Mouse (Mus musculus): ENCODE data around the gene Lst1. TPM values are rescaled to one million over a fixed set of nuclear protein-coding genes. Genes with fewer than 3 reads are reported as not detected.

Gene Lst1
- polyA plus RNA-seq, 1 experiment from 2014 or later, result 3.8 TPM

- Histone ChIP-seq H3K36me3 (ENCODE audit: control insufficient read depth, insufficient read depth, low read length) (peaks cover 5% of the 10 kb centered on the region; the same call in 1 of the 2 replicates), H3K9me3 (ENCODE audit: control insufficient read depth, low read length) (no peaks in the 10 kb centered on the region), H3K4me2 (ENCODE audit: low read depth, low read length, severe bottlenecking) (no peak overlapping the region), H3K9ac (ENCODE audit: low read length) (no peak overlapping the region), H3K27ac (ENCODE audit: low read depth, low read length) (no peak overlapping the region), H3K27me3 (ENCODE audit: control insufficient read depth, insufficient read depth, low read length) (no peaks in the 10 kb centered on the region), H3K4me1 (replicated peaks; ENCODE audit: control insufficient read depth, insufficient read depth, low read length) (no peaks in the 10 kb centered on the region), H3K4me3 (ENCODE audit: low read depth, low read length) (no peak overlapping the region)
- no peak for DNase-seq (ENCODE audit: low spot score)
- ATAC-seq (replicated peaks; ENCODE audit: low FRiP score), result no peak
- 94% methylated on average over 6 of the region's 6 CpGs for WGBS
These were observed 31.4 kb upstream of the Lst1 start for GRCm38 (mm10) chr17:35219601-35220041.

GRCm38 (mm10) chr17:35218516-35219193 is 30.4 kb upstream of the Lst1 start:
- WGBS, result 86% methylated on average over 18 of the region's 18 CpGs
- Histone ChIP-seq H3K27ac (ENCODE audit: low read depth, low read length) (no peak overlapping the region), H3K27me3 (ENCODE audit: control insufficient read depth, insufficient read depth, low read length) (no peaks in the 10 kb centered on the region), H3K9me3 (ENCODE audit: control insufficient read depth, low read length) (no peaks in the 10 kb centered on the region), H3K36me3 (ENCODE audit: control insufficient read depth, insufficient read depth, low read length) (peaks cover 5% of the 10 kb centered on the region; the same call in 1 of the 2 replicates), H3K4me2 (ENCODE audit: low read depth, low read length, severe bottlenecking) (no peak overlapping the region), H3K9ac (ENCODE audit: low read length) (no peak overlapping the region), H3K4me1 (replicated peaks; ENCODE audit: control insufficient read depth, insufficient read depth, low read length) (no peaks in the 10 kb centered on the region), H3K4me3 (ENCODE audit: low read depth, low read length) (no peak overlapping the region)
- DNase-seq (ENCODE audit: low spot score) (no peak), ATAC-seq (replicated peaks; ENCODE audit: low FRiP score) (no peak)

GRCm38 (mm10) chr17:35213071-35213470 is 24.8 kb upstream of the Lst1 start:
- ATAC-seq (replicated peaks; ENCODE audit: low FRiP score), result no peak
- Histone ChIP-seq H3K4me2 (ENCODE audit: low read depth, low read length, severe bottlenecking) (no peak overlapping the region), H3K9me3 (ENCODE audit: control insufficient read depth, low read length) (no peaks in the 10 kb centered on the region), H3K9ac (ENCODE audit: low read length) (no peak overlapping the region), H3K27ac (ENCODE audit: low read depth, low read length) (no peak overlapping the region), H3K27me3 (ENCODE audit: control insufficient read depth, insufficient read depth, low read length) (no peaks in the 10 kb centered on the region), H3K4me3 (ENCODE audit: low read depth, low read length) (no peak overlapping the region), H3K4me1 (replicated peaks; ENCODE audit: control insufficient read depth, insufficient read depth, low read length) (no peaks in the 10 kb centered on the region), H3K36me3 (ENCODE audit: control insufficient read depth, insufficient read depth, low read length) (no peaks in the 10 kb centered on the region)
- 92% methylated on average over 5 of the region's 5 CpGs for WGBS
- DNase-seq (ENCODE audit: low spot score), result no peak

- no peak overlapping the region for H3K9ac ChIP-seq (ENCODE audit: low read length)
- H3K9me3 ChIP-seq (ENCODE audit: control insufficient read depth, low read length), result no peaks in the 10 kb centered on the region
- no peaks in the 10 kb centered on the region for H3K27me3 ChIP-seq (ENCODE audit: control insufficient read depth, insufficient read depth, low read length)
- H3K4me3 ChIP-seq (ENCODE audit: low read depth, low read length), result no peak overlapping the region
- WGBS, result 82% methylated on average over 3 of the region's 3 CpGs
- H3K4me1 ChIP-seq (replicated peaks; ENCODE audit: control insufficient read depth, insufficient read depth, low read length), result no peaks in the 10 kb centered on the region
- DNase-seq (ENCODE audit: low spot score) (no peak), ATAC-seq (replicated peaks; ENCODE audit: low FRiP score) (no peak)
- no peaks in the 10 kb centered on the region for H3K36me3 ChIP-seq (ENCODE audit: control insufficient read depth, insufficient read depth, low read length)
- no peak overlapping the region for H3K4me2 ChIP-seq (ENCODE audit: low read depth, low read length, severe bottlenecking)
- no peak overlapping the region for H3K27ac ChIP-seq (ENCODE audit: low read depth, low read length)
These were observed 22.4 kb upstream of the Lst1 start for GRCm38 (mm10) chr17:35210593-35210992.

GRCm38 (mm10) chr17:35209785-35210535 is 21.7 kb upstream of the Lst1 start:
- WGBS, result 74% methylated on average over 12 of the region's 12 CpGs
- H3K9ac ChIP-seq (ENCODE audit: low read length), result no peak overlapping the region
- ATAC-seq (replicated peaks; ENCODE audit: low FRiP score), result no peak

GRCm38 (mm10) chr17:35205380-35205769 is 17.1 kb upstream of the Lst1 start:
- H3K27ac ChIP-seq (ENCODE audit: low read depth, low read length), result no peak overlapping the region
- H3K9ac ChIP-seq (ENCODE audit: low read length), result no peak overlapping the region
- DNase-seq (ENCODE audit: low spot score) (no peak), ATAC-seq (replicated peaks; ENCODE audit: low FRiP score) (no peak)
- H3K4me3 ChIP-seq (ENCODE audit: low read depth, low read length), result no peak overlapping the region
- WGBS, result 58% methylated on average over 10 of the region's 10 CpGs
- no peaks in the 10 kb centered on the region for H3K36me3 ChIP-seq (ENCODE audit: control insufficient read depth, insufficient read depth, low read length)
- no peak overlapping the region for H3K4me2 ChIP-seq (ENCODE audit: low read depth, low read length, severe bottlenecking)
- H3K9me3 ChIP-seq (ENCODE audit: control insufficient read depth, low read length), result no peaks in the 10 kb centered on the region
- H3K4me1 ChIP-seq (replicated peaks; ENCODE audit: control insufficient read depth, insufficient read depth, low read length), result no peaks in the 10 kb centered on the region
- H3K27me3 ChIP-seq (ENCODE audit: control insufficient read depth, insufficient read depth, low read length), result no peaks in the 10 kb centered on the region; the same call in 1 of the 2 replicates

More at GRCm38 (mm10) chr17:35209785-35210535, 21.7 kb upstream of the Lst1 start:
- DNase-seq (ENCODE audit: low spot score), result no peak
- Histone ChIP-seq H3K9me3 (ENCODE audit: control insufficient read depth, low read length) (no peaks in the 10 kb centered on the region), H3K27me3 (ENCODE audit: control insufficient read depth, insufficient read depth, low read length) (no peaks in the 10 kb centered on the region), H3K4me3 (ENCODE audit: low read depth, low read length) (no peak overlapping the region), H3K4me1 (replicated peaks; ENCODE audit: control insufficient read depth, insufficient read depth, low read length) (no peaks in the 10 kb centered on the region), H3K4me2 (ENCODE audit: low read depth, low read length, severe bottlenecking) (no peak overlapping the region), H3K27ac (ENCODE audit: low read depth, low read length) (no peak overlapping the region), H3K36me3 (ENCODE audit: control insufficient read depth, insufficient read depth, low read length) (no peaks in the 10 kb centered on the region)

GRCm38 (mm10) chr17:35204494-35205379 is 16.5 kb upstream of the Lst1 start, which contains the start of gene Lta:
Lta (minus strand) TSS chr17:35205351.
- Histone ChIP-seq H3K9me3 (ENCODE audit: control insufficient read depth, low read length) (no peaks in the 10 kb centered on the region), H3K4me2 (ENCODE audit: low read depth, low read length, severe bottlenecking) (no peak within 1 kb of the TSS), H3K36me3 (ENCODE audit: control insufficient read depth, insufficient read depth, low read length) (no peaks in the 10 kb centered on the region), H3K4me3 (ENCODE audit: low read depth, low read length) (no peak within 1 kb of the TSS), H3K9ac (ENCODE audit: low read length) (no peak within 1 kb of the TSS), H3K4me1 (replicated peaks; ENCODE audit: control insufficient read depth, insufficient read depth, low read length) (no peaks in the 10 kb centered on the region), H3K27me3 (ENCODE audit: control insufficient read depth, insufficient read depth, low read length) (peaks cover 2% of the 10 kb centered on the region), H3K27ac (ENCODE audit: low read depth, low read length) (no peak within 1 kb of the TSS)
- DNase-seq (ENCODE audit: low spot score) (no peak), ATAC-seq (replicated peaks; ENCODE audit: low FRiP score) (no peak)
- 28% methylated on average over 20 of the region's 20 CpGs for WGBS

- 87% methylated on average over 4 of the region's 4 CpGs for WGBS
- DNase-seq (ENCODE audit: low spot score), result no peak
These were observed 14.2 kb upstream of the Lst1 start for GRCm38 (mm10) chr17:35202442-35202841.

More at GRCm38 (mm10) chr17:35202442-35202841, 14.2 kb upstream of the Lst1 start:
- Histone ChIP-seq H3K36me3 (ENCODE audit: control insufficient read depth, insufficient read depth, low read length) (no peaks in the 10 kb centered on the region), H3K27ac (ENCODE audit: low read depth, low read length) (no peak overlapping the region), H3K4me1 (replicated peaks; ENCODE audit: control insufficient read depth, insufficient read depth, low read length) (no peaks in the 10 kb centered on the region), H3K4me2 (ENCODE audit: low read depth, low read length, severe bottlenecking) (no peak overlapping the region), H3K9ac (ENCODE audit: low read length) (no peak overlapping the region), H3K9me3 (ENCODE audit: control insufficient read depth, low read length) (no peaks in the 10 kb centered on the region), H3K27me3 (ENCODE audit: control insufficient read depth, insufficient read depth, low read length) (peaks cover 2% of the 10 kb centered on the region), H3K4me3 (ENCODE audit: low read depth, low read length) (no peak overlapping the region)
- no peak for ATAC-seq (replicated peaks; ENCODE audit: low FRiP score)
